Mouse (Mus musculus) olfactory bulb, adult 2 months (tissue): Measurements from ENCODE around the gene Ccnd3. TPM values are rescaled to one million over a fixed set of nuclear protein-coding genes. Genes with fewer than 3 reads are reported as not detected.

ENCODE experiments used
- H3K27ac ChIP-seq: fragments of 200-500 bp; 2 replicates; pipeline ENCODE4 v1.5.1; 2012; ENCODE audit warnings: low read depth, low read length; ENCODE audit not compliant: insufficient read depth
- H3K4me1 ChIP-seq: fragments of 200-500 bp; 2 replicates; pipeline ENCODE4 v1.6.1; 2012; ENCODE audit warnings: low read length; ENCODE audit not compliant: control insufficient read depth, insufficient read depth
- H3K4me3 ChIP-seq: fragments of 200-500 bp; 2 replicates; pipeline ENCODE4 v1.5.1; 2012; ENCODE audit warnings: mild to moderate bottlenecking, low read depth, low read length, moderate library complexity; ENCODE audit not compliant: insufficient read depth
- CTCF ChIP-seq: fragments of 200-500 bp; IDR thresholded peaks from 2 replicates; pipeline ENCODE4 v1.5.1; 2012; ENCODE audit warnings: low read depth, mild to moderate bottlenecking, low read length, moderate library complexity; ENCODE audit not compliant: insufficient read depth
- POLR2A ChIP-seq: fragments of 200-500 bp; IDR thresholded peaks from 2 replicates; pipeline ENCODE4 v1.6.1; 2012; ENCODE audit warnings: mild to moderate bottlenecking, low read depth, low read length, moderate library complexity; ENCODE audit not compliant: insufficient read depth
- WGBS: fragments of 180-500 bp; shearing (Covaris S2); methylation state at CpG from one replicate; pipeline ENCODE4 v1.1.7; 2018; 5-methylcytosine and 5-hydroxymethylcytosine counted together
- polyA plus RNA-seq: library from polyadenylated mRNA; stranded (reverse); fragments of >200 nt; gene quantifications from 2 replicates; pipeline ENCODE4 v1.2.4, GENCODE M21; 2012; ENCODE audit warnings: low replicate concordance; ENCODE audit not compliant: missing spikeins, insufficient read depth, insufficient read length

Gene Ccnd3
- polyA plus RNA-seq, 1 experiment: 423 TPM

DNA sequence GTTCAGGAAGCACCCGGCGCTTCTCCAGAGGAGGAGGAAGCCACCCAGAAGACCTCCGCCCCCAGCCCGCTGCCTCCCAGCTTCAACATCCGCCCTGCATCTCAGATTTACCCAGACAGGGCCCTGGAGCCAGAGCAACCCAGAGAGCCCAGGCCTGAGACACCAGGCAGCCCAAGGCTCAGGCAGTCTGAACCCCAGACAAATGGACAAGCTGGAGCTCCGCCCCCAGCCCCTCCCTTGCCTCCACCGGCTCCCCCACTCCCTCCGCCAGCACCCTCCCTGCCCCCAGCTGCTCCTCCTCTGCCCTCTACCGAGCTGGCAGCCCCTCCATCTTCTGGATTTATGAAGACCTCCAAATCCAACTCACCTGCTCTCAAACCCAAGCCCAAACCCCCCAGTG lies 38.6 kb upstream of the Ccnd3 start:
- Histone ChIP-seq H3K4me3 (no peak overlapping the region), H3K4me1 (peaks cover 3% of the 10 kb centered on the region; the same call in 1 of the 2 replicates), H3K27ac (no peak overlapping the region)
- TF ChIP-seq CTCF: no peak
- TF ChIP-seq POLR2A: no peak
- 51% methylated on average over 9 of the region's 9 CpGs for WGBS

DNA sequence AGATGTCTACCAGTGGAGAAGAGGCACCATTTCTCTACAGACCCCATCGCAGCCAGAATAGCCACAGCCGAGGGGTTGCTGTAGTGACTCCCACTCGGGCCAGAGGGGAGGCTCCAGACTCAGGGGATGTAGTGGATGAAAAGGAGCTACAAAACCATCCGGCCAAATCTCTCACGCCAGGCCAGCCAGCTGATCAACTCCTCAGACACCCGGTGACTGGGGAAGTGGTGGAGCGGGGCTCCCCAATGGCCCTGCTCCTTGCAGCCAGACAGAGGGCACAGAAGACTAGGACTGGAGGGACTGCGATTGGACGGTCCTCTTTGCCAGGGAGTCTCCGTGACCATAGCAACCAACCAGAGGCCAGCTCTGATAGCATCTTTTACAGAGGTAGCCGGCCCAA lies 37.2 kb upstream of the Ccnd3 start:
- TF ChIP-seq CTCF (no peak), POLR2A (no peak)
- H3K27ac ChIP-seq: no peak overlapping the region
- H3K4me1 ChIP-seq: peaks cover 7% of the 10 kb centered on the region
- 73% methylated on average over 11 of the region's 11 CpGs for WGBS
- H3K4me3 ChIP-seq: no peak overlapping the region

DNA sequence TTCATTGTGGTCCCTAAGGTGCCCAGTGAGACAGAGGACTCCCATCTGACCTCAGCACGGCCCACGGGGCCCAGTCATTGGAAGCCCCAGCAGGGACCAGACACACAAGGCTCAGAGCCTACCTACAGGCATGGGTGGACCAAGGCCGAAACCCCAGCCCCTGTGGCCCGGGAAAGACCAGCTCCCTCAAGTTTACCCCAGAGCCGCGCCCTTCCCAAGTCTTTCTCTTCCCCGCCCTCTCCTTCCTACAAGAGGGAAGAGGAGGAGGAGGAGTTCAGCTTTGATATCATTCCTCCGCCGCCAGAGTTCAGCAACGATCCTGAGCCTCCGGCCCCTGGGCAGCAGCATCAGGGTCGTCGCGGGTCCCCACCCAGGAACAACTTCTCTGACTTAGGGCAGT lies 36.8 kb upstream of the Ccnd3 start:
- Histone ChIP-seq H3K4me1 (peaks cover 8% of the 10 kb centered on the region), H3K27ac (no peak overlapping the region), H3K4me3 (no peak overlapping the region)
- WGBS: 36% methylated on average over 14 of the region's 14 CpGs
- no peak for TF ChIP-seq POLR2A
- no peak for TF ChIP-seq CTCF

DNA sequence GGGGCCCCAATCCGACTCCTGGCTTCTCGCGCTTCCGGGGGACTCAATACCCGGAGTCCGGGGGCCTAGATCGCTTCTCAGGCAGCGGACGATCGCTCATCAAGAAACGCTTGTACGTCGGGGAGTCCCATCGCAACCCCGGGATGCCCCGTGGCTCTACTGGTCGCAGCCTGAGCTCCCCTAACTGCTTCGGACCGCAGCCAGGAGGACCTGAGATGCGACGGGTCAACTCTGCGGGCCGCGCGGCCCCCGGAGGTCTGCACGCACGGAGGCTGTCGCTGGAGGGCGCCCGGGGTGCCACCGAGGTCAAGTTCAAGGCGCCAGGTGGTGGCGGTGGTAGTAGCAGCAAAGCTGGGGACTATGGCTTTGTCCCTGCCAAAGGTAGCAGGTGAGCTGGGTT lies 36.4 kb upstream of the Ccnd3 start:
- WGBS: 15% methylated on average over 34 of the region's 34 CpGs
- H3K27ac ChIP-seq: no peak overlapping the region
- TF ChIP-seq CTCF (no peak), POLR2A (no peak)
- no peak overlapping the region for H3K4me3 ChIP-seq
- peaks cover 8% of the 10 kb centered on the region for H3K4me1 ChIP-seq

DNA sequence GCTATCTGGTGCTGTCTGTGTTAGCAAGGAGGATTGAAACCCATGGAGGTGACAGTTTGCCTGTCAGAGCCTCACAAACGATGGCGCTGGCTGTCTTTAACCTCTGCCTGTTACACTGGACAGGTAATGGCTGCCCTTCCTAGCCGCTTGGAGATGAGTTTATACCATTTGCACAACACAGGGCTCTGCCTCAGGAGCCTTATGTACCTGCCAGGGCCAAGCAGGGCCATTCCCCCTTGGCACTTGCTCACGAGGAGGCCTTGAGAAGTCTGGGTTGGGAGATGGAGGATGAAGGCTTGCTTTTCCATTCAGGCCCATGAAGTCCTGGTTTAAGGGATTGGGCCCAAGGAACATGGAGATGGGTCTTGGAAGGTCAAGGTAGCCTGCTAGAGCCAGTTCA lies 35.2 kb upstream of the Ccnd3 start:
- no peak for TF ChIP-seq CTCF
- no peak for TF ChIP-seq POLR2A
- 93% methylated on average over 4 of the region's 4 CpGs for WGBS
- Histone ChIP-seq H3K4me1 (peaks cover 8% of the 10 kb centered on the region), H3K27ac (no peak overlapping the region), H3K4me3 (no peak overlapping the region)

DNA sequence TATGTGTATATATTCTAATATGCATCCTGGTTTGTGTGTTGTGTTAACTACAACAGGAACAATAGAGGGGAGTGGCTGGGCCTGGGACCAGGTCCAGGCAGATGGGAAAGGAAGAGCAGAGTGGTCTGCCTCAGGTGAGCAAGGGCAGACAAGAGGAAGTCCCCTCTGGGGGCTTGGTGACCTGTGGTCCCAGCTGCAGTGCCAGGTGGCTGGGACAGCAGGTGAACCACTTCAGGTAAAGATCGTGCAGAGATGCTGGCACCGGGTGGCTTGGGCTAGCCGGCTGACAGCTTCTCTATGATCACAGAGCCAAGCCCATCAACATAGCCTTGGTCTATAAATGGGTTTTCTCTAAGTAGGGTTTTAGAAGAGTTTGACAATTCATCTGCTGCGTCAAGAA lies 34.7 kb upstream of the Ccnd3 start:
- TF ChIP-seq CTCF (no peak), POLR2A (no peak)

DNA sequence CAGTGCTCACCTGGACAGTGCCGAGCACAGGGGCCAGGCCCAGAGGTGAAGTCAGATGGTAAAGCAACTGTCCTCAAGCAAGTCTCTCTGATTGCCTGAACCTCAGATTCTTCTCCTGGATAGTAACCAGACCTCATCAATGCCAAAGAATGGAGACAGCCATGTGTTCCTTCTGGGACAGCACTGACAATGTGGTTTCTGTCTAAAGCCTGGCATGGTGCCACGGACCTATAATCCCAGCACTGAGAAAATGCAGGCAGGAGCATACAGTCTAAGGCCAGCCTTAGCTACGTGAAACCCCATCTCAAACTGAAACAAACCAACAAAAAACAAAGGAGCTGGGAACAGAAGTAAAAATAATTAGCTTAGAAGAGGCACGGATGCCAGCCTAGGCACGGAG lies 34.2 kb upstream of the Ccnd3 start:
- WGBS: 63% methylated on average over 5 of the region's 5 CpGs
- Histone ChIP-seq H3K4me1 (peaks cover 8% of the 10 kb centered on the region), H3K27ac (no peak overlapping the region), H3K4me3 (no peak overlapping the region)
- TF ChIP-seq CTCF: no peak
- TF ChIP-seq POLR2A: no peak

More for the DNA sequence above, 34.7 kb upstream of the Ccnd3 start:
- no peak overlapping the region for H3K4me3 ChIP-seq
- no peak overlapping the region for H3K27ac ChIP-seq
- WGBS: 92% methylated on average over 4 of the region's 4 CpGs
- H3K4me1 ChIP-seq: peaks cover 8% of the 10 kb centered on the region

DNA sequence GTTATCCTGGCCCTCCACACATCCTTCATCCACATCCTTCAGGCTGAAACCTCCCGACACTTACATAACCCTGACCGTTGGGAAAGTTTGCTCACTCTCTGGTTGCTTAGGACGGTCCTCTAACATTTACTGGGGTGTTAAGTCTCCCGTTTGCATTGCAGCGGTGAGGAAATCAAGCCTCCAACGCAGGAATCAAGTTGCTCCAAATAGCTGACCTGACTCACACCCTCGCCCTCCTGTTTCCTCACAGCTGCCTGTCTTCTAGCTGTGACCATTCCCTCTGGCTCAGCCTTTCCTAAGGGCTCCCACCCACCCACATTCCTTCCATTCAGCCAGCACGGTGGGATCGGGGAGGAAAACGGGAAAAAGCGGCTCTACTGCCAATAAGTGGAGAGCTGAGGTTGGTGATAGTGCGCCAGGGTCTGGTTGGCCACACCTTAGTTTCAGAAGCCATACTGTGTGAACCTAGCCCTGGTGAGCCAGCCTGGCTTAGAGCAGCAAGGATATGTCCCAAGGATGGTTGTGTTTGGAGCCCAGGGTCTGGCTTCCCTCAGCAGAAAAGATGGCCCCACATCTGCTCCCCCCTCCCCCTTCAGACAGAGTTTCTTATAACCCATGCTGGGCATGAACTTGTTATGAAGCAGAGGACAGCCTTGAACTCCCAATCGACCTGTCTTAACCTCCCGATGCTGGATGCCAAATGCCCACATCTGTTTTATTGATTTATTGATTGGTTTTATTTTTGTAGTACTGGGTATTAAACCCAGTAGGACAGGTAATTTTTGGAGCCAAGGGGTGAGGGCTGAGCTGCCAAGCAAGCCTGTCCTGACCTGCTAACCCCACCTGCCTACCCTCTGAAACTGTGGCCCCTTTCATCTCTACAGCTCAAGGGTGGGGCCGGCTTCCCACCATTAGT lies 32.2 kb upstream of the Ccnd3 start:
- Histone ChIP-seq H3K4me3 (no peak overlapping the region), H3K27ac (no peak overlapping the region), H3K4me1 (peaks cover 8% of the 10 kb centered on the region)
- no peak for TF ChIP-seq CTCF
- no peak for TF ChIP-seq POLR2A
- 62% methylated on average over 15 of the region's 15 CpGs for WGBS

DNA sequence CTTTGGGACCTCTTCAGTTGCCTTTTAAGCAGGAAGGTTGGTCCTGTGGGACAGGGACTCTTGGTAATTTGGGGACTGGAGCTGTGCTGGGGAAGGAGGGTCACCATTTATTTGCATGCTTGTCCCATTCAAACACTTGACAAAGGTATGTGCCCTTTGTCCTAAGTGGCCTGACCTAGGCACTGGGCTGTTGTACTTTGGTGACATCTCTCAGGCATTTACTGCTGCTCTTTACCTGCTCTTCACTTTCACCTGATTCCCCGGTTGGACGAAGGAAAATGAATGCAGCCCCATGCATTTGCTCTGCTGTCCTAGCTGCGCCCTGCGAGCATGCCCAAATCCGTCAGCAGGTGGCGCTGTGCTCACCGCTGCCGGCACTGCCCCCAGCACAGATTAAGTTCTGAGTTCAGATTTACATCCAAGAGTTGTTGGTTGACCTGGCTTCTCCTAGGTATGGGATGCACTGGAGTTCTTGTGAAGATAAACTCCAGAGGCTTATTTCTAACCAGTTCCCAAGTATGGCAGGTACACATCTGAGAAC lies 31.3 kb upstream of the Ccnd3 start:
- Histone ChIP-seq H3K27ac (no peak overlapping the region), H3K4me1 (peaks cover 6% of the 10 kb centered on the region), H3K4me3 (no peak overlapping the region)
- TF ChIP-seq POLR2A (no peak), CTCF (peak; percentile 57; the same call in 1 of the 2 replicates)
- 16% methylated on average over 8 of the region's 8 CpGs for WGBS
